Mouse (Mus musculus) stomach, embryonic 14.5 days (tissue): ENCODE results near the gene Maml1. TPM values are rescaled to one million over a fixed set of nuclear protein-coding genes. Genes with fewer than 3 reads are reported as not detected.

ENCODE experiments used
- ATAC-seq: fragments of 200-750 bp; cut with Nextera tagmentation; 2 replicates; pipeline ENCODE4 v1.8.0; 2017; ENCODE audit warnings: low read depth, moderate TSS enrichment; ENCODE audit not compliant: insufficient number of reproducible peaks, insufficient read depth, low FRiP score
- H3K27ac ChIP-seq: fragments of 300-500 bp; sonication (generic); 2 replicates; pipeline ENCODE4 v1.5.1; 2014; ENCODE audit warnings: mild to moderate bottlenecking, low read length, moderate library complexity, mixed read lengths
- H3K27me3 ChIP-seq: fragments of 300-500 bp; sonication (generic); 2 replicates; pipeline ENCODE4 v1.6.1; 2014; ENCODE audit warnings: low read length, control low read depth, mixed read lengths; ENCODE audit not compliant: control insufficient read depth, insufficient read depth
- H3K36me3 ChIP-seq: fragments of 300-500 bp; sonication (generic); 2 replicates; pipeline ENCODE4 v1.6.1; 2014; ENCODE audit warnings: mild to moderate bottlenecking, control low read depth, low read length, moderate library complexity, mixed read lengths; ENCODE audit not compliant: control insufficient read depth, insufficient read depth
- H3K4me1 ChIP-seq: fragments of 300-500 bp; sonication (generic); 2 replicates; pipeline ENCODE4 v1.6.1; 2014; ENCODE audit warnings: low read length, control low read depth, mixed read lengths; ENCODE audit not compliant: control insufficient read depth, insufficient read depth
- H3K4me2 ChIP-seq: fragments of 300-500 bp; sonication (generic); replicated peaks from 2 replicates; pipeline ENCODE4 v1.6.1; 2014; ENCODE audit warnings: low read depth, low read length, control low read depth
- H3K4me3 ChIP-seq: fragments of 300-500 bp; sonication (generic); 2 replicates; pipeline ENCODE4 v1.5.1; 2014; ENCODE audit warnings: low read depth, low read length, control low read depth
- H3K9ac ChIP-seq: fragments of 300-500 bp; sonication (generic); replicated peaks from 2 replicates; pipeline ENCODE4 v1.6.1; 2014; ENCODE audit warnings: low read depth, mild to moderate bottlenecking, control low read depth, low read length, moderate library complexity, mixed read lengths
- H3K9me3 ChIP-seq: fragments of 300-500 bp; sonication (generic); 2 replicates; pipeline ENCODE4 v1.6.1; 2016; ENCODE audit warnings: low read depth, low read length, control low read depth; ENCODE audit not compliant: control insufficient read depth
- WGBS: fragments of 180-500 bp; shearing (Covaris S2); extraction: QIAGEN DNeasy Blood & Tissue Kit; methylation state at CpG from one replicate; pipeline ENCODE4 v1.1.7; 2014; 5-methylcytosine and 5-hydroxymethylcytosine counted together
- polyA plus RNA-seq: library from polyadenylated mRNA; unstranded; fragments of >200 nt; fragmentation: Nextera tagmentation; extraction: Ambion mirVana; gene quantifications from 2 replicates; pipeline ENCODE4 v1.2.1, GENCODE M21; 2014

The Maml1 gene
- polyA plus RNA-seq, 1 experiment from 2014 or later, result 9.9 TPM

GRCm38 (mm10) chr11:50258310-50258709 lies 33.8 kb downstream of the Maml1 start:
- no peaks in the 10 kb centered on the region for H3K9me3 ChIP-seq
- WGBS, result 87% methylated on average over 7 of the region's 7 CpGs
- no peak overlapping the region for H3K4me2 ChIP-seq
- H3K9ac ChIP-seq, result no peak overlapping the region
- H3K27ac ChIP-seq, result no peak overlapping the region
- H3K4me1 ChIP-seq, result no peaks in the 10 kb centered on the region
- no peak for ATAC-seq
- H3K4me3 ChIP-seq, result no peak overlapping the region
- H3K36me3 ChIP-seq, result peaks cover 55% of the 10 kb centered on the region
- no peaks in the 10 kb centered on the region for H3K27me3 ChIP-seq

DNA sequence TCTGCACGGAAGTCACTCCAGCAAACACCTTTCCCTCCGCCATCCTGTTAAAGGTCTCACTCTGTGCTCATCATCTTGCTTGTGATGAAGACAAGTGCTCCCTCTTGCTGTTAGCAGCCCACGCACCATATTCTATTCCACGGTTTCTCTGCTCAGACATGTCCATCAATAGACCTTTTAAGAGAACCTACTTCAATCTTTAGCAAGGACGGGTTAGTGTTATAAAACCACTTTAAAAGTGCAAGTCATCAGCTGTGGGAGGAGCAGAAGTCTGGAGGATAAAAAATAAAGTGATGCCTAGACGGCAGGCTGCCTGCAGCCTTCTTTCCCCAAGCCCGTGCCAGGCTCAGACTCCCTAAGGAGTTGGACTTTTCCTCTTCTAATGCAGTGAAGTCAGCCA lies 35.5 kb downstream of the Maml1 start:
- peaks cover 40% of the 10 kb centered on the region for H3K36me3 ChIP-seq
- 81% methylated on average over 7 of the region's 7 CpGs for WGBS
- ATAC-seq, result no peak
- H3K4me1 ChIP-seq, result 0 out of 2 replicates have a peak, but pooled peaks cover 5% of the 10 kb centered on the region
- no peak overlapping the region for H3K4me2 ChIP-seq
- H3K27ac ChIP-seq, result no peak overlapping the region
- H3K27me3 ChIP-seq, result no peaks in the 10 kb centered on the region
- H3K9me3 ChIP-seq, result no peaks in the 10 kb centered on the region
- H3K9ac ChIP-seq, result no peak overlapping the region
- no peak overlapping the region for H3K4me3 ChIP-seq

- ATAC-seq, result no peak
- Histone ChIP-seq H3K36me3 (peaks cover 26% of the 10 kb centered on the region), H3K4me2 (no peak overlapping the region), H3K27me3 (no peaks in the 10 kb centered on the region), H3K9me3 (no peaks in the 10 kb centered on the region), H3K4me1 (0 out of 2 replicates have a peak, but pooled peaks cover 5% of the 10 kb centered on the region), H3K4me3 (no peak overlapping the region), H3K9ac (no peak overlapping the region), H3K27ac (no peak overlapping the region)
- WGBS, result 69% methylated on average over 12 of the region's 12 CpGs
Measured at GRCm38 (mm10) chr11:50254010-50254580, 38.0 kb downstream of the Maml1 start.

GRCm38 (mm10) chr11:50253393-50253792 lies 38.7 kb downstream of the Maml1 start:
- Histone ChIP-seq H3K27ac (no peak overlapping the region), H3K9me3 (no peaks in the 10 kb centered on the region)

DNA sequence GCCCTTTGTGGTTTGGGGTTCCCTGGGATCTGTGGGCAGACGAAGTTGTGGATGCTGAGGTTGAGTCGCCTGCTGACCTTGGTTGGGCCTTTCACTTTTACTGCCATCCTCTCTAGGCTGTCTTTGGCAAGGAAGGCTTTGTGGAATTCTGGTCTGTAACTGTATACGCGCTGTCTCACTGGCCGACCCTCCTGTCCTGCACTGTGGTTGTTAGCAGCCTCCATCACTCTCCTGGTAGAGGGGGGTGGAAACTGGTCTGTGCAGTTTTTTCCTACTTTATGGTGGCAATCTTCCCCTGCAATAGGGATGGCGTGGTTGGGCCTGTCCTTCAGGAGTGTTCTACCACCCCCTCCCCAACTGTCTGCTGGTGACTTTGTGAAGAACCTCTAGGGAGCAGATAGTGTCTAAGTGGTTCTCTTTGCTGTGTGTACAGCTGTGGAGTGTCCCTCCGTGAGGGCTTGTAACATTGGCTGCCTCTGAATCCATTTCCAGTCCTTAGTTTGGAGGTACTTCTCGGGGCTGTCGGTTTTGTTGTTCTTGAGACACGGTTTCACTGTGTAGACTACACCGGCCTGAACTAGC lies 39.3 kb downstream of the Maml1 start:
- ATAC-seq, result 0 out of 2 replicates have a peak, but pooled peaks have one; percentile 37
- H3K4me3 ChIP-seq, result no peak overlapping the region
- no peak overlapping the region for H3K4me2 ChIP-seq
- 0 out of 2 replicates have a peak, but pooled peaks cover 5% of the 10 kb centered on the region for H3K4me1 ChIP-seq
- peaks cover 16% of the 10 kb centered on the region for H3K36me3 ChIP-seq
- 50% methylated on average over 11 of the region's 11 CpGs for WGBS
- no peak overlapping the region for H3K27ac ChIP-seq
- no peaks in the 10 kb centered on the region for H3K9me3 ChIP-seq
- H3K27me3 ChIP-seq, result no peaks in the 10 kb centered on the region
- H3K9ac ChIP-seq, result no peak overlapping the region

More at GRCm38 (mm10) chr11:50253393-50253792, 38.7 kb downstream of the Maml1 start:
- Histone ChIP-seq H3K9ac (no peak overlapping the region), H3K36me3 (peaks cover 22% of the 10 kb centered on the region), H3K27me3 (no peaks in the 10 kb centered on the region), H3K4me2 (no peak overlapping the region), H3K4me3 (no peak overlapping the region), H3K4me1 (0 out of 2 replicates have a peak, but pooled peaks cover 5% of the 10 kb centered on the region)
- no peak for ATAC-seq
- WGBS, result 21% methylated on average over 1 of the region's 1 CpGs

DNA sequence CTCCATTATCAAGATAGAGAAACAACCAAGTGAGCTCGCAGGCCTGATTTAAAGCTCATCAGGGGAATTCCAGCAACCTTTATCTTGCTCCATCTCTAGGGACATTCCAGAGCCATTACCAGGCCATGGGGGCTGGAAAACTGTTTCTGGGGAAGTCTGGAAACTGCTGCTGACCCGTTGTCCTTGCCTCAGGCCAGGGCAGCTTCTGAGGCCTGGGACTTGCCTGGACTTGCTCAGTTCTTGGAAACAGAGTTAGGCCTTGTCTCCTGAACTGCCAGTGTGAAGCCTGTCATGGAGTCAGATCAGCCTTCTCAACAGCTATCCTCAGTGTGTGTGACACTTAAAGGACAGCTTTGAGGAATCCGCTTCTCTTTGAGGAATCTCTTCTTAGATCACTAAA lies 39.9 kb downstream of the Maml1 start:
- Histone ChIP-seq H3K4me2 (no peak overlapping the region), H3K9me3 (no peaks in the 10 kb centered on the region), H3K27me3 (no peaks in the 10 kb centered on the region), H3K27ac (no peak overlapping the region), H3K36me3 (peaks cover 10% of the 10 kb centered on the region), H3K9ac (no peak overlapping the region), H3K4me1 (0 out of 2 replicates have a peak, but pooled peaks cover 5% of the 10 kb centered on the region), H3K4me3 (no peak overlapping the region)
- WGBS, result 40% methylated on average over 3 of the region's 3 CpGs
- ATAC-seq, result no peak

DNA sequence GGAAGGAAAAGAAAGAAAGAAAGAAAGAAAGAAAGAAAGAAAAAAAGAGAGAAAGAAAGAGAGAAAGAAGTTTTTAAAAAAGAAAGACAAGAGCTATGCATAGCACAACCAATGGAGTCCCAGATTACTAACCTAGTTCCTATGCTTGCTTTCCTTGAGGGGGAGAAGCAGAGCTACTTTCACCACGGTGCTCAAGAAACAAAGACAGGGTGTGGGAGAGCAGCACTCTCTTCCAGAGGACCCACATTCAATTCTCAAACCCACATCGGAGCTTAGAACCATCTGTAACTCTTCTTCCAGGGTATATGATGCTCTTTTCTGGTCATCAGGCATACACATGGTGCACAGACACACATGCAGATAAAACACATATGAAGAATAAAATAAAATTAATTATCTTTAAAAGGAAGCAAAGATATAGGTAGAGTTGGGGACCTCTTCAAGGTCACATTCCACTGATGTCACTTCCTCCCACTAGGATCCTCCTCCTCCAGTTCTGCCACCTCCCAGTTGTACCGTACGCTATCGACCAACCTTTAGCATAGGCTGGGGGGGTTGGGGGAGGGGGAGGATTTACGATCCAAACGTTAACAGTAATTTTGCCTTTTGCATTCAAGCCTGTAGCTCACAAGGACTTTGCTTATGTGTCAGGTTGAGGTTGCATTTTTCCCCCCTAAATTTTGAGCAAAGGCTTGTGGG lies 43.5 kb downstream of the Maml1 start:
- no peaks in the 10 kb centered on the region for H3K36me3 ChIP-seq
- H3K4me3 ChIP-seq, result no peak overlapping the region
- H3K4me1 ChIP-seq, result 0 out of 2 replicates have a peak, but pooled peaks cover 5% of the 10 kb centered on the region
- no peak overlapping the region for H3K4me2 ChIP-seq
- WGBS, result 79% methylated on average over 7 of the region's 7 CpGs
- ATAC-seq, result no peak
- no peak overlapping the region for H3K27ac ChIP-seq
- H3K9ac ChIP-seq, result no peak overlapping the region
- no peaks in the 10 kb centered on the region for H3K9me3 ChIP-seq
- H3K27me3 ChIP-seq, result no peaks in the 10 kb centered on the region

DNA sequence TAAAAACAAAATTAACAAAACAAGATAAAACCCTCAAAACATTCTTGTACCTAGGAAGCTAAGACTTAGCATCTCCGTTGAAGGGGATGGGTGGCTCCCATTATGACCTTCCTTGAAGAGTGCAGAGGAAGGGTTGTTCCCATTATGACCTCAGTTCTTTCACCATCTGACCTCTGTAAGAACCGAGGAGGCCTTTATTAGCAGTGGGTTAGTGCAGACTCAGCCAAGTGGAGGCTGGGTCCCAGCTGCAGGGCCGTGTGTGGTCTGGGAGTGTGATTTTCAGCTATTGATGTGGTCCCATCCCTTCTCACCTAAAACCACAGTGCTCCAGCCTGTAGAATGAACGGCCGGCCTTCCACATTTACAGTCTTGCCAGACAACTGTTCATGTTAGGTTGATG lies 46.8 kb downstream of the Maml1 start:
- no peaks in the 10 kb centered on the region for H3K27me3 ChIP-seq
- no peak overlapping the region for H3K4me3 ChIP-seq
- H3K4me2 ChIP-seq, result no peak overlapping the region
- no peaks in the 10 kb centered on the region for H3K36me3 ChIP-seq
- 76% methylated on average over 5 of the region's 5 CpGs for WGBS
- no peak overlapping the region for H3K9ac ChIP-seq
- no peak for ATAC-seq
- H3K9me3 ChIP-seq, result no peaks in the 10 kb centered on the region
- H3K27ac ChIP-seq, result no peak overlapping the region
- no peaks in the 10 kb centered on the region for H3K4me1 ChIP-seq
